Mouse (Mus musculus) midbrain, postnatal 0 days (tissue): ENCODE measurements around the gene Chit1. TPM values are rescaled to one million over a fixed set of nuclear protein-coding genes. Genes with fewer than 3 reads are reported as not detected.
A peak's percentile ranks its signal among the peaks of the same experiment; 100 is the strongest.

Experiments
- ATAC-seq: fragments of 200-750 bp; cut with Nextera tagmentation; 2 replicates; pipeline ENCODE4 v1.8.0; 2017; ENCODE audit warnings: moderate number of reproducible peaks, mild to moderate bottlenecking, moderate TSS enrichment, moderate library complexity; ENCODE audit not compliant: low FRiP score
- DNase-seq: peaks from one replicate; pipeline ENCODE4 v3.0.0-alpha.2; 2015; ENCODE audit warnings: low spot score
- H3K27ac ChIP-seq: fragments of 300-500 bp; sonication (generic); 2 replicates; pipeline ENCODE4 v1.5.1; 2014; ENCODE audit warnings: low read depth, mild to moderate bottlenecking, low read length, mixed read lengths
- H3K27me3 ChIP-seq: fragments of 300-500 bp; sonication (generic); 2 replicates; pipeline ENCODE4 v1.6.1; 2014; ENCODE audit warnings: low read length, control low read depth, mixed read lengths; ENCODE audit not compliant: insufficient read depth
- H3K36me3 ChIP-seq: fragments of 300-500 bp; sonication (generic); 2 replicates; pipeline ENCODE4 v1.6.1; 2014; ENCODE audit warnings: low read length, control low read depth, mixed read lengths; ENCODE audit not compliant: insufficient read depth
- H3K4me1 ChIP-seq: fragments of 300-500 bp; sonication (generic); 2 replicates; pipeline ENCODE4 v1.6.1; 2014; ENCODE audit warnings: mild to moderate bottlenecking, control low read depth, antibody characterized with exemption, low read length, mixed read lengths; ENCODE audit not compliant: insufficient read depth
- H3K4me2 ChIP-seq: fragments of 300-500 bp; sonication (generic); 2 replicates; pipeline ENCODE4 v1.6.1; 2014; ENCODE audit warnings: low read depth, mild to moderate bottlenecking, low read length, mixed read lengths; ENCODE audit not compliant: poor library complexity, severe bottlenecking
- H3K4me3 ChIP-seq: fragments of 300-500 bp; sonication (generic); 2 replicates; pipeline ENCODE4 v1.5.1; 2014; ENCODE audit warnings: low read depth, mild to moderate bottlenecking, low read length, moderate library complexity
- H3K9ac ChIP-seq: fragments of 300-500 bp; sonication (generic); replicated peaks from 2 replicates; pipeline ENCODE4 v1.6.1; 2014; ENCODE audit warnings: mild to moderate bottlenecking, low read length, moderate library complexity, mixed read lengths; ENCODE audit not compliant: poor library complexity, severe bottlenecking
- H3K9me3 ChIP-seq: fragments of 300-500 bp; sonication (generic); 2 replicates; pipeline ENCODE4 v1.6.1; 2016; ENCODE audit warnings: low read length, control low read depth
- CTCF ChIP-seq: IDR thresholded peaks from 2 replicates; pipeline ENCODE4 v1.5.1; 2016; ENCODE audit warnings: antibody characterized with exemption, mild to moderate bottlenecking
- WGBS: fragments of 180-500 bp; shearing (Covaris S2); extraction: QIAGEN DNeasy Blood & Tissue Kit; methylation state at CpG from one replicate; pipeline ENCODE4 v1.1.7; 2014; 5-methylcytosine and 5-hydroxymethylcytosine counted together
- polyA plus RNA-seq: library from polyadenylated mRNA; unstranded; fragments of >200 nt; fragmentation: Nextera tagmentation; extraction: Ambion mirVana; gene quantifications from 2 replicates; pipeline ENCODE4 v1.2.1, GENCODE M21; 2015
- total RNA-seq: library from RNA; depleted of rRNA; stranded (reverse); fragments of >200 nt; gene quantifications from 2 replicates; pipeline ENCODE4 v1.2.3, GENCODE M21; 2014

Gene Chit1
- total and polyA plus RNA-seq, 2 experiments from 2014 or later, result 0.21 to 0.99 TPM

DNA sequence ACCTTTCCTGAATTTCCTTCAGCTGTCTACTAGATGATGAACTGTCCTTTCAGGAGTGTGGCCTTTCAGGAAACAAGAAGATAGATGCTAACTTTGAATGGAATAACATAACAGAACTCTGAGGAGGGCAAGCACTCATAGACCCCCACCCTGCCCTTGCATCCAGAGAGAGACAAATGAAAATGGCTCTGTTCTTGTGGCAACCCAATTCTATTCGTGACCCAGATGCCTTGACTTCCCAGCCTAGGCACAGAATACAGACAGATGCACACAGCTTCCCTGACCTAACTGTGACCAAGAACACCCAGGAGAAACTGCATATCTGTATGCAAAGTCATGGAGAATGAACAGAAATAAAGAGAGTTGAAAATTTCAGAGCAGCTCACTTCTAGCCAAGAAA, 37.4 kb upstream of the Chit1 start:
- DNase-seq, result no peak
- peaks cover 13% of the 10 kb centered on the region; the same call in 1 of the 2 replicates for H3K4me1 ChIP-seq
- no peaks in the 10 kb centered on the region for H3K36me3 ChIP-seq
- H3K9me3 ChIP-seq, result no peaks in the 10 kb centered on the region
- no peak for TF ChIP-seq CTCF
- H3K9ac ChIP-seq, result no peak overlapping the region
- no peak overlapping the region for H3K4me2 ChIP-seq
- no peak overlapping the region for H3K27ac ChIP-seq
- 91% methylated on average over 1 of the region's 1 CpGs for WGBS
- ATAC-seq, result no peak
- no peaks in the 10 kb centered on the region for H3K27me3 ChIP-seq
- H3K4me3 ChIP-seq, result no peak overlapping the region

DNA sequence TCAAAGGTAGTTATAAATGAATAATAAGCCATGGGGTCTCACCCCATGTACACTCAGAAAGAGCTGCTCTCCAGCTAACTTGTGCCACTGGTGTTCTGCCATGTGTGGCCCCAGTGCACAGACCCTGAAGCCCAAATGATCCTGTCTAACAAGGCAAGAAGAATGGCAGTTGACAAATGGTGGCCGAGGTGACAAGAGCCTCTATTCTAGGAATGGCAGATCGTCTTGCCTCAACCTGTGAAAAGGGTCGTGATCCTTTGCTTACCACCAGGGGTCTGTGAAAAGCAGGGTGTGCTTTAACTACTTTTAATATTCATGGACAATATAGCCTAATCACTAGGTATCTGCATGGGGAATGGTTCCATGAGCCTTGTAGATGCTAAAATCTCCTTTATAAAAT, 36.9 kb upstream of the Chit1 start:
- H3K9ac ChIP-seq, result no peak overlapping the region
- H3K4me1 ChIP-seq, result peaks cover 13% of the 10 kb centered on the region; the same call in 1 of the 2 replicates
- ATAC-seq, result no peak
- no peaks in the 10 kb centered on the region for H3K9me3 ChIP-seq
- no peaks in the 10 kb centered on the region for H3K36me3 ChIP-seq
- no peak overlapping the region for H3K4me2 ChIP-seq
- DNase-seq, result no peak
- H3K27me3 ChIP-seq, result no peaks in the 10 kb centered on the region
- no peak for TF ChIP-seq CTCF
- H3K27ac ChIP-seq, result no peak overlapping the region
- whole genome bisulfite sequencing, result 30% methylated on average over 3 of the region's 3 CpGs
- no peak overlapping the region for H3K4me3 ChIP-seq

GRCm38 (mm10) chr1:134074606-134075005, 36.4 kb upstream of the Chit1 start:
- H3K36me3 ChIP-seq, result no peaks in the 10 kb centered on the region
- H3K4me2 ChIP-seq, result no peak overlapping the region
- DNase-seq, result no peak
- TF ChIP-seq CTCF, result no peak
- ATAC-seq, result no peak
- no peak overlapping the region for H3K9ac ChIP-seq
- no peak overlapping the region for H3K4me3 ChIP-seq
- peaks cover 13% of the 10 kb centered on the region; the same call in 1 of the 2 replicates for H3K4me1 ChIP-seq
- WGBS, result 85% methylated on average over 10 of the region's 10 CpGs
- H3K27ac ChIP-seq, result no peak overlapping the region
- H3K9me3 ChIP-seq, result no peaks in the 10 kb centered on the region
- no peaks in the 10 kb centered on the region for H3K27me3 ChIP-seq

GRCm38 (mm10) chr1:134075532-134075931, 35.5 kb upstream of the Chit1 start:
- Histone ChIP-seq H3K27ac (no peak overlapping the region), H3K9me3 (no peaks in the 10 kb centered on the region), H3K4me3 (no peak overlapping the region), H3K9ac (no peak overlapping the region; the same call in 1 of the 2 replicates), H3K36me3 (no peaks in the 10 kb centered on the region), H3K27me3 (no peaks in the 10 kb centered on the region), H3K4me2 (peak overlapping the region; percentile 73), H3K4me1 (peaks cover 13% of the 10 kb centered on the region; the same call in 1 of the 2 replicates)
- no peak for TF ChIP-seq CTCF
- WGBS, result 86% methylated on average over 8 of the region's 8 CpGs
- DNase-seq (no peak), ATAC-seq (no peak)

DNA sequence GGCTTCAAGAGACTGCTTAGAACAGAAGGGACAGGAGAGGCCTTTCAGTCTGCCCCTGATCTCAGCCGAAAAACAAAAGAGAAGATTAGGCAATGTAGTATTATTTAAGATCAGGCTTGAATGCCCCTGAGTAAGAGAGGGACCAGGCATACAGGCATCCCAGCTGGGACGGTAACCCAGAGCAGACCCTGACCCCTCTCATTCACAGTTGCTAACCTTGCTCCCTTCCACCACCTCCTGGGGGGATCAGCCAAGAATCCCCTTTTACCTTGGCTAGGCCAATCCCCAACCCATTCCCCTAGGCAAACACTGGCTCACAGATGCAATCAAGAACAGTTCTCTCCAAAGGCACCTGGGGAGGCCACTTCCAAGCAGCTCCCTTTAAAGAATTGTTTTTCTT, 34.3 kb upstream of the Chit1 start:
- Histone ChIP-seq H3K27me3 (no peaks in the 10 kb centered on the region), H3K4me2 (peak overlapping the region; percentile 73), H3K9me3 (no peaks in the 10 kb centered on the region), H3K4me3 (peak overlapping the region; percentile 67), H3K4me1 (peaks cover 7% of the 10 kb centered on the region; the same call in 1 of the 2 replicates), H3K36me3 (no peaks in the 10 kb centered on the region), H3K9ac (peak overlapping the region; percentile 33; the same call in 1 of the 2 replicates), H3K27ac (no peak overlapping the region)
- no peak for ATAC-seq
- WGBS, result 11% methylated on average over 2 of the region's 2 CpGs
- DNase-seq, result no peak
- TF ChIP-seq CTCF, result no peak

DNA sequence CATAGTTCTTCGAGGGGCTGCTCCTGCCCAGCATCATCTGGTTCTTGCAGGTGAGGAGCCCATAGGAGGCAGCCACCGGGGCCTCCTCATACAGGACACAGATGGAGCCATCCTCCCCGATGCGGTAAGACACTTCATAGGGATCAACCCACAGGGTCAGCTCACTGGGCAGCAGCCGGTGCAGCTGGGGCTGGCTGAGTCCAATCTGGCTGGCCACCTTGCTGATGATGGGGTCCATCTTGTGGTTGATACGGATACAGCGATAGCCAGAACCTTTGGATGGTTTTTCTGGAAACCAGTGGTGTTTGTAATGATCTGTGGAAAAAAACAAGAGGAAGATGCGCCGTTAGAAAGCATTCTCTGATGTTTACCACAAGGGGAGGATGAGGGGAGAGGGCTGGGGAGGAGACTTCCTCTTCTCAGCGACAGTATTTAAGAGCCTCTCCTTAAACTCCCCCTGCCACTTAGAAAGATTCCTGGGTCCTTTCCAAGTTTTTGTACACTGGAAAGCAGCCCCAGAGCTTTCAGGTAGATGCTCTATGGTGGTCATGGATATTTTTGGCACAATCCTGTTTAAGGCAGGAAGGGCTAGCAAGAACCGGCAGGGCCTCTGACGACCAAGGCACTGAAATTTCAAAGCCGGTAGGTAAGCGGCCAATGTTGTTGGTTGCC, 33.5 kb upstream of the Chit1 start:
- peak overlapping the region; percentile 77; the same call in 1 of the 2 replicates for H3K27ac ChIP-seq
- ATAC-seq (no peak), DNase-seq (peak; percentile 71)
- WGBS, result 12% methylated on average over 14 of the region's 14 CpGs
- peak overlapping the region; percentile 73 for H3K4me2 ChIP-seq
- no peaks in the 10 kb centered on the region for H3K9me3 ChIP-seq
- peak overlapping the region; percentile 72 for H3K9ac ChIP-seq
- H3K27me3 ChIP-seq, result no peaks in the 10 kb centered on the region
- H3K36me3 ChIP-seq, result no peaks in the 10 kb centered on the region
- peak; percentile 65 for TF ChIP-seq CTCF
- peak overlapping the region; percentile 67 for H3K4me3 ChIP-seq
- H3K4me1 ChIP-seq, result peaks cover 8% of the 10 kb centered on the region; the same call in 1 of the 2 replicates
